Mouse (Mus musculus) retina, postnatal 7 days (tissue): ENCODE measurements around the gene Vrk2.

ENCODE experiments used
- DNase-seq: peaks from one replicate; pipeline ENCODE4 v3.0.0-alpha.2; 2012; ENCODE audit warnings: low read depth, low spot score

Gene Vrk2

GRCm38 (mm10) chr11:26593061-26594059 lies at the start of gene Vrk2, which contains the start of gene Gm6899:
Gene Vrk2 (minus strand): TSS chr11:26593999.
Gene Gm6899 (plus strand): TSS chr11:26593241.
- DNase-seq = peak; percentile 38

- DNase-seq = no peak
Measured at GRCm38 (mm10) chr11:26642141-26642540, 48.3 kb upstream of the Vrk2 start.

- DNase-seq = no peak
Measured at GRCm38 (mm10) chr11:26640314-26640785, 46.6 kb upstream of the Vrk2 start.

- no peak for DNase-seq
Measured at GRCm38 (mm10) chr11:26636239-26636638, 42.4 kb upstream of the Vrk2 start.

GRCm38 (mm10) chr11:26622727-26623126 lies 28.9 kb upstream of the Vrk2 start:
- no peak for DNase-seq

- DNase-seq = no peak
Measured at GRCm38 (mm10) chr11:26618475-26619223, 24.9 kb upstream of the Vrk2 start.

GRCm38 (mm10) chr11:26608795-26609194 lies 15.0 kb upstream of the Vrk2 start:
- no peak for DNase-seq

- no peak for DNase-seq
Measured at GRCm38 (mm10) chr11:26604061-26604655, 10.4 kb upstream of the Vrk2 start.

- DNase-seq = no peak
Measured at GRCm38 (mm10) chr11:26601571-26602175, 7.9 kb upstream of the Vrk2 start.

GRCm38 (mm10) chr11:26600692-26601091 lies 6.9 kb upstream of the Vrk2 start:
- no peak for DNase-seq

- no peak for DNase-seq
Measured at GRCm38 (mm10) chr11:26598876-26599275, 5.1 kb upstream of the Vrk2 start.

- DNase-seq = no peak
Measured at GRCm38 (mm10) chr11:26597761-26598160, 4.0 kb upstream of the Vrk2 start.

- DNase-seq = no peak
Measured at GRCm38 (mm10) chr11:26597145-26597544, 3.3 kb upstream of the Vrk2 start.

GRCm38 (mm10) chr11:26596186-26596585 lies 2.4 kb upstream of the Vrk2 start:
- DNase-seq = no peak

- no peak for DNase-seq
Measured at GRCm38 (mm10) chr11:26594487-26594886, 688 bp upstream of the Vrk2 start.

- no peak for DNase-seq
Measured at GRCm38 (mm10) chr11:26592395-26593053, 1.3 kb downstream of the Vrk2 start.

- no peak for DNase-seq
Measured at GRCm38 (mm10) chr11:26587184-26587524, 6.6 kb downstream of the Vrk2 start.

- no peak for DNase-seq
Measured at GRCm38 (mm10) chr11:26586367-26587183, 7.2 kb downstream of the Vrk2 start.

- no peak for DNase-seq
Measured at GRCm38 (mm10) chr11:26585409-26586366, 8.1 kb downstream of the Vrk2 start.
